Mouse (Mus musculus) olfactory bulb, adult 2 months (tissue): ENCODE results near the gene Asna1.

Source experiments
- CTCF ChIP-seq: fragments of 200-500 bp; IDR thresholded peaks from 2 replicates; pipeline ENCODE4 v1.5.1; 2012; ENCODE audit warnings: low read depth, mild to moderate bottlenecking, low read length, moderate library complexity; ENCODE audit not compliant: insufficient read depth
- POLR2A ChIP-seq: fragments of 200-500 bp; IDR thresholded peaks from 2 replicates; pipeline ENCODE4 v1.6.1; 2012; ENCODE audit warnings: mild to moderate bottlenecking, low read depth, low read length, moderate library complexity; ENCODE audit not compliant: insufficient read depth

- no peak for TF ChIP-seq CTCF
- no peak for TF ChIP-seq POLR2A
Observed at GRCm38 (mm10) chr8:84973803-84974542, 51.1 kb downstream of the Asna1 start.
